Mouse (Mus musculus) B cell, adult 2 months (primary cell): Measurements from ENCODE around the gene Ninl.

Source experiments
- DNase-seq, 2 experiments: peaks; one replicate each; pipeline ENCODE4 v3.0.0; 2022

Gene Ninl

GRCm38 (mm10) chr2:150900341-150900740 is 138.8 kb downstream of the Ninl start:
- DNase-seq, result no peak

- DNase-seq, result peak in 1 of 2 experiments; percentile 26
Observed at GRCm38 (mm10) chr2:150895691-150896252, 143.4 kb downstream of the Ninl start.

- no peak for DNase-seq
Observed at GRCm38 (mm10) chr2:150894617-150895267, 144.4 kb downstream of the Ninl start.

GRCm38 (mm10) chr2:150887370-150887769 is 151.8 kb downstream of the Ninl start:
- DNase-seq, result no peak

GRCm38 (mm10) chr2:150886315-150886714 is 152.9 kb downstream of the Ninl start:
- DNase-seq, result no peak

GRCm38 (mm10) chr2:150885814-150886213 is 153.4 kb downstream of the Ninl start:
- no peak for DNase-seq

- no peak for DNase-seq
Observed at GRCm38 (mm10) chr2:150884779-150885110, 154.4 kb downstream of the Ninl start.
